Mouse (Mus musculus) G1E (cell line): ENCODE data around the gene Gm45837. TPM values are rescaled to one million over a fixed set of nuclear protein-coding genes. Genes with fewer than 3 reads are reported as not detected.

Experiments used
- ATAC-seq: 2 replicates; pipeline ENCODE4 v1.8.0; 2016; ENCODE audit warnings: mild to moderate bottlenecking; ENCODE audit not compliant: insufficient number of reproducible peaks, poor library complexity, low FRiP score, severe bottlenecking; ENCODE audit errors: extremely low read depth
- DNase-seq: peaks from one replicate; pipeline ENCODE4 v3.0.0; 2012; ENCODE audit warnings: low spot score
- H3K27me3 ChIP-seq: 2 replicates; pipeline ENCODE4 v1.6.1; 2012; ENCODE audit warnings: mild to moderate bottlenecking, low read length, inconsistent platforms; ENCODE audit not compliant: insufficient read depth
- H3K36me3 ChIP-seq: replicated peaks from 2 replicates; pipeline ENCODE3; 2012; ENCODE audit warnings: mild to moderate bottlenecking, inconsistent platforms
- H3K4me1 ChIP-seq: 2 replicates; pipeline ENCODE4 v1.6.1; 2012; ENCODE audit warnings: low read depth, low read length, inconsistent platforms, mixed read lengths; ENCODE audit not compliant: insufficient read depth
- H3K4me3 ChIP-seq: 2 replicates; pipeline ENCODE4 v1.5.1; 2012; ENCODE audit warnings: low read depth, mild to moderate bottlenecking, inconsistent platforms, low read length, moderate library complexity, mixed read lengths
- H3K9me3 ChIP-seq: replicated peaks from 2 replicates; pipeline ENCODE4 v1.6.1; 2012; ENCODE audit warnings: inconsistent platforms
- CTCF ChIP-seq: IDR thresholded peaks from 2 replicates; pipeline ENCODE4 v1.5.1; 2012; ENCODE audit warnings: low read depth, low read length, inconsistent platforms, mixed read lengths
- GATA1 ChIP-seq: IDR thresholded peaks from 2 replicates; pipeline ENCODE4 v1.6.1; 2012; ENCODE audit warnings: borderline replicate concordance, low read length, inconsistent platforms, mixed read lengths
- GATA2 ChIP-seq: IDR thresholded peaks from 2 replicates; pipeline ENCODE4 v1.6.1; 2012; ENCODE audit warnings: low read depth, low read length, inconsistent platforms, borderline replicate concordance
- POLR2AphosphoS5 ChIP-seq: IDR thresholded peaks from 2 replicates; pipeline ENCODE4 v1.6.1; 2012; ENCODE audit warnings: low read depth, low read length, inconsistent platforms; ENCODE audit not compliant: insufficient replicate concordance
- TAL1 ChIP-seq: conservative IDR thresholded peaks from 2 replicates; pipeline ENCODE4 v1.6.1; 2012; ENCODE audit warnings: low read depth, low read length, inconsistent platforms, mixed read lengths
- polyA plus RNA-seq: library from polyadenylated mRNA; stranded (reverse); fragments of >175 nt; gene quantifications from 2 replicates; pipeline ENCODE4 v1.2.3, GENCODE M21; 2012
- total RNA-seq, 2 experiments: library from RNA; stranded (forward) in 1 of 2; stranded (reverse) in 1 of 2; fragments of 200-1000 nt in 1 of 2; fragments of >200 nt in 1 of 2; fragmentation: Nextera tagmentation in 1 of 2; gene quantifications; 2 replicates each; pipeline ENCODE4 v1.2.3; 2014 to 2017

The Gm45837 gene
- total and polyA plus RNA-seq, 3 experiments = 0.03 TPM; not detected in 2

DNA sequence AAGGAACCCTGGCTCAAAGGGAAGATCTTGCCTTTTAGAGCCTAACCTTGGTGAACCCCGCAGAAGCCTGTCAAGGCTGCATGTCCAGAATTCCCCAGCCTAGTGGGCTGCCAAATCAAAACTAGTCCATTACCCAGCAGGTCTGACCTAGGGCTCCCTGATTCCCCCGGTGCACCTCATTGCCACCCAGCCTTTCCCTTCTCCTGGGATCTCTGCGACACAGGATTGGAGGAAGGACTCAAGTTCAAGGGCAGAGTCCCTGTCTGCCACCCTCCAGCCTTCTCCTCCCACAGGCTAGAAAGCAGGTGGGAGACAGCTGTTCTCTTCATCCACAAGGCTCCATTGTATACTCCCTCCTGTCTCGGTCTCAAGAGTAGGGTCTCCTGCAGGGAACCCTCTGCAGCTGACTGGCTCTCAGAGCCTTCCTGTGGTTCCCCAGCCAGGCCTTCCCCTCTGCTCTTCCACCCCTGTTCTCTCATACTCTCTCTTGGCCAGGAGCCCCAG lies 47.6 kb downstream of the Gm45837 start:
- ATAC-seq (no peak), DNase-seq (no peak)
- Histone ChIP-seq H3K4me1 (no peaks in the 10 kb centered on the region), H3K4me3 (no peak overlapping the region), H3K27me3 (peaks cover 11% of the 10 kb centered on the region; the same call in 1 of the 2 replicates), H3K9me3 (no peaks in the 10 kb centered on the region), H3K36me3 (no peaks in the 10 kb centered on the region)
- TF ChIP-seq TAL1 (no peak), CTCF (no peak), GATA1 (no peak), GATA2 (no peak), POLR2AphosphoS5 (no peak)

DNA sequence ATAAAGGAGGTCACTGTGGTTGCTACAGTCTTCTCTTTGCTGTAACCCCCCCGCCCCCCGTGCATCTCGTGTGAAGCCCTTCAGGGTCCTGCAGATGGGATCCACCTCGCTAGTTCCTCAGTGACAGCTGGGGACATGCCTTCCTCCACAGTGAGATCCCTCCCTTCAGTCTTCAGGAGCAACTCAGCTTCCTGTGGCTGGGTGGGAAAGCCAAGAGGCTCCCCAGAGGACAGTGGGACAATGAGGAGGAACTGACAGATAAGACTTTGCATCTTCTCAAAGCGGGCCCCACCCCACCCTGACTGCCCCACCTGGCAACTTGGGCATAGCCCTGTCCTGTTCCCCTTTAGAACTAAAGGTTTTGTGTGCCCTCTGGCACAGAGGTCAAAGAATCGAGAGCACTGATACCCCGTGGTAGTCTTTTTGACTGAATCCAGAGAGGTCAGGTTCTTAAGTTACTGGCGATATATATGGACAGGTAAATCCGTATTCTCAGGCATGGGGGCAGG lies 48.7 kb downstream of the Gm45837 start:
- peaks cover 17% of the 10 kb centered on the region; the same call in 1 of the 2 replicates for H3K27me3 ChIP-seq
- no peaks in the 10 kb centered on the region for H3K9me3 ChIP-seq
- no peaks in the 10 kb centered on the region for H3K36me3 ChIP-seq
- DNase-seq = no peak
- no peak for TF ChIP-seq GATA1
- no peak for TF ChIP-seq GATA2
- no peak for TF ChIP-seq POLR2AphosphoS5
- TF ChIP-seq CTCF = no peak
- no peak for TF ChIP-seq TAL1
- H3K4me3 ChIP-seq = no peak overlapping the region
- H3K4me1 ChIP-seq = no peaks in the 10 kb centered on the region
- no peak for ATAC-seq

DNA sequence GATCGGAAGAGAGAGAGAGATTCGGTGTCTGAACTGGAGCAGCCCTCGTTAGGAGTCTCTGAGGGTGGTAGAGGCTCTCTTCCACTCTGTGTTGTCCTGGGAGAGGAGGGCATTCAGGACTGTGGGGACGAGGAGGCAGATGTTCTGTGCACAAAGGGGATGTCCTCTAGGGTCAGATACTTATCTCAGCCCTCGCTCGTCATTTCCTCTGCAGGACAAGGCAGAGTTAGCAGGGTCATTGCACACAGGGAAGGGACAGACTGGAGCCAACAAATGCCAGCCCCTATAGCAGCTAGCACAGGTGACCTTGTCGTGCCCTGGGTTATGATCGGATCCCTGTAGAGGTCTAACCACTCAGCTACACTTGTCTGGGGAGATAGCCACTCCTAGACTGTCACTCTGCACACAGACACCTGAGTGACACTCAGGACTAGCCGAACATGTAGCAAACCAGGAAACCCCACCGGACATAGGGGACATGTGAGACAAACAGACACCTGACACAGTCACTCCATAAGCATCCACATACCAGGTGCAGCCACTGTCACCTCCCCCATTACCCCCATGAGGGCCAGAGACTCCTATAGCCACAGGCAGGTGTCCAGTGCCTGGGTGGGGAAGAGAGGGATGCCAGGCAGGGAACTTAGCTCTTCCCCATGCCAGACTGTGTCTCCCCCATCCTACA lies 49.4 kb downstream of the Gm45837 start:
- ATAC-seq (no peak), DNase-seq (no peak)
- no peak for TF ChIP-seq CTCF
- no peak for TF ChIP-seq TAL1
- no peak for TF ChIP-seq POLR2AphosphoS5
- no peak for TF ChIP-seq GATA2
- Histone ChIP-seq H3K36me3 (no peaks in the 10 kb centered on the region), H3K4me1 (no peaks in the 10 kb centered on the region), H3K9me3 (no peaks in the 10 kb centered on the region), H3K4me3 (no peak overlapping the region), H3K27me3 (peaks cover 20% of the 10 kb centered on the region)

DNA sequence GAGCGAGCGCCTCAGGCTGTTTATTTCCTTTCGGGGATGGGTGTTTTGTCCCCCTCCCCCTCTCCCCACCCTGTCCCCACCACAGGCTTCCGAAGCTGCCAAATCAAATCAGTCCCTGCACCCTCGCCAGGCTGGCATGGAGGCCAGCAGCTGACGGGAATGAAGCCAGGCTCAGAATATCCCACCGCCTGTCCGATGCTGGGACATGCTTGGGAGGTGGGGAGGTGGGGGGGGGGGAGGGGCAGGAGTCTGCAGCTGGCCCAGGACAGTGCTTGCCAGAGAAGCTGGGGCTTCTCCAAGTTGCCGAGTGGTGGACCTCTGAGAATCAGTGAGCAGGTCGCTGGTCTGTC lies 49.9 kb downstream of the Gm45837 start:
- DNase-seq (no peak), ATAC-seq (no peak)
- H3K4me3 ChIP-seq = no peak overlapping the region
- H3K36me3 ChIP-seq = no peaks in the 10 kb centered on the region
- no peaks in the 10 kb centered on the region for H3K9me3 ChIP-seq
- H3K27me3 ChIP-seq = peaks cover 22% of the 10 kb centered on the region
- TF ChIP-seq GATA2 (no peak), POLR2AphosphoS5 (no peak)
- H3K4me1 ChIP-seq = no peaks in the 10 kb centered on the region

DNA sequence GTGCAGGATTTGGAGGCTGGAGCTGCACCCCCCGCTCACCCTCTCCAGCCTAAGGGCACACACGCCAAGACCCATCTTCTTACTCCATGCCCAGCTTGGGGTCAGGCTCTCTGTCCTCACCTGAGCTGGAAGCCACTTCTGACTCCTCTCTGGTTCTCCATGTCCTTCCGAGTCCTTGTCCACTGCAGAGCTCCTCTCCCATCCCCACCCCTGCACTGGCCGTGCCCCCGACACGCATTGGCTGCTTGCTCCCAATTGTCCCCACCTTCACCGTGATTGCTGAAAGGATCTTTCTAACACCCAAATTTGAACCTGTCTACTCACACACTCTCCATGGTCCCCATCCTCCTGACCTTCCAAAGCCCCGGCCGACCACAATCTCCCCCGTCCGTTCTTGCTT lies 50.9 kb downstream of the Gm45837 start:
- H3K27me3 ChIP-seq = peaks cover 20% of the 10 kb centered on the region
- DNase-seq (no peak), ATAC-seq (no peak)
- no peak overlapping the region for H3K4me3 ChIP-seq
- TF ChIP-seq POLR2AphosphoS5 (no peak), TAL1 (no peak), GATA2 (no peak), GATA1 (no peak), CTCF (no peak)
- H3K9me3 ChIP-seq = no peaks in the 10 kb centered on the region
- H3K4me1 ChIP-seq = no peaks in the 10 kb centered on the region
- H3K36me3 ChIP-seq = no peaks in the 10 kb centered on the region

DNA sequence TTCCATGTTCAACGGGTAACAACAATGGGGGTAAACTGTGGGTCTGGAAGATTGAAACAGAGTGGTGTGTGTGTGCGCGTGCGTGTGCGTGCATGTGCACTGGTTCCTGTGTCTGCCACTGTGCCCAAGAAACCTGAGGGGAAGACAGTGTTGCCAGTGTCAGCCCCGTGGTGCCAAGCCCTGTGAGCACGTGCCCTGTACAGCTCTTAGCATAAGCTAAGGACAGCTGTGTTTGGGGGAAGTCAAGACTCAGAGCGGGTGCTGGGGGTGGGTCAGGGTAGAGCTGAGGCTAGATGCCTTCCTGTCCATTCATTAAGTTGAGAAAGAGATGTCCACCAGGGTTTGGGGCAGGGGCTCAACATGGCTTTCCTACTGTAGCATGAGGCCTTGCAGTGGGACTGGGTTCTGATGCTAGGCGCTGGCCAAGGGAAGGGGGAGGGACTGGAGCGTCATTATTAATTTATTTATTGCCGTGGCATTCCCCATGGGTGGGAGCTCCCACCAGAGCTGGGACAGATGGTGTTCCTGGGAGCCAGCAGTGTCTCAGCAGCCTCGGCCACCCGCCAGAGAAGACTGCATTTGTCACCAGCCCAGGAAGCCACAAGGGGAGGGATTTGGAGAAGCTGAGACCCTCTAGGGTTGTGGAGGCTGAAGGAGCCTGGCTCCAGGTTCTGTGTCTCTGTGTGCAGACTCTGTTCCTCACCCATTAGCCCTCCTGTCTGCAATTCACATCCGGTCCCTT lies 51.8 kb downstream of the Gm45837 start:
- DNase-seq (no peak), ATAC-seq (no peak)
- TF ChIP-seq POLR2AphosphoS5 (no peak), TAL1 (no peak), GATA1 (no peak), GATA2 (no peak), CTCF (no peak)
- no peaks in the 10 kb centered on the region for H3K4me1 ChIP-seq
- H3K27me3 ChIP-seq = peaks cover 20% of the 10 kb centered on the region
- no peaks in the 10 kb centered on the region for H3K36me3 ChIP-seq
- H3K4me3 ChIP-seq = no peak overlapping the region
- H3K9me3 ChIP-seq = no peaks in the 10 kb centered on the region
